Mouse (Mus musculus) kidney, adult 2 months (tissue): ENCODE measurements around the gene Ppp1r27.

Experiments
- CTCF ChIP-seq: fragments of 200-500 bp; conservative IDR thresholded peaks from 2 replicates; pipeline ENCODE4 v1.5.1; 2011; ENCODE audit warnings: low read depth, mild to moderate bottlenecking, control low read depth, low read length, moderate library complexity, mixed read lengths; ENCODE audit not compliant: insufficient read depth, insufficient read length
- POLR2A ChIP-seq: fragments of 200-500 bp; IDR thresholded peaks from one replicate; pipeline ENCODE4 v1.6.1; 2011; ENCODE audit warnings: low read depth, low read length, control low read depth

- TF ChIP-seq CTCF (no peak), POLR2A (no peak)
Measured at GRCm38 (mm10) chr11:120580871-120581331, 30.0 kb upstream of the Ppp1r27 start.
